Mouse (Mus musculus) bone marrow macrophage, adult 2 months (primary cell): ENCODE data around the gene Plk5.

Experiments used
- CTCF ChIP-seq: IDR thresholded peaks from 2 replicates; pipeline ENCODE4 v1.5.1; 2012; ENCODE audit warnings: low read depth, mild to moderate bottlenecking, low read length, moderate library complexity
- POLR2A ChIP-seq: IDR thresholded peaks from 2 replicates; pipeline ENCODE4 v1.6.1; 2012; ENCODE audit warnings: mild to moderate bottlenecking, low read depth, low read length, borderline replicate concordance

DNA sequence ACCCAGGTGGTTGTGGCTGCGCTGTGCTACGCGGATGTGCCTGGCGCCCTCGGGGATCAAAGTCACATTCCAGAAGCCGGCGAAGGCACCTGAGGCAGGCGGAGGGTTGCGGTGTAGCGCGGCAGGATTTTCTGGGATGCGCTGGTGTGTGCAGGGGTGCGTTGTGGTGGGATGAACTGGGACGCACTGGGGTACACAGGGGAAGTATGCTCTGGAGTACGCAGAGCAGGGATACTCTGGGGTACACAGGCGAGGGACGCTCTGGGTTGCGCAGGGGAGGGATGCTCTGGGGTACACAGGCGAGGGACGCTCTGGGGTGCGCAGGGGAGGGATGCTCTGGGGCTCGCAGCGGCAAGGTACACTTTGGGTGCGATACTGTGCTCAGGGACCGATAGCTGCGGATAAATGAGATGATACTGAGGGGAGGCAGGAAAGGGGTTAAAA is 13.9 kb upstream of the Plk5 start:
- TF ChIP-seq POLR2A, result no peak
- TF ChIP-seq CTCF, result no peak
